Mouse (Mus musculus): ENCODE data around the gene Sds. TPM values are rescaled to one million over a fixed set of nuclear protein-coding genes. Genes with fewer than 3 reads are reported as not detected.

The Sds gene
- polyA plus RNA-seq, 1 experiment from 2014 or later: not detected

GRCm38 (mm10) chr5:120517552-120517951, 41.2 kb downstream of the Sds start:
- no peaks in the 10 kb centered on the region for H3K27me3 ChIP-seq (replicated peaks)
- H3K9ac ChIP-seq: no peak overlapping the region
- peaks cover 9% of the 10 kb centered on the region for H3K36me3 ChIP-seq
- no peak overlapping the region for H3K4me2 ChIP-seq
- H3K4me1 ChIP-seq: peaks cover 31% of the 10 kb centered on the region
- no peak for ATAC-seq (ENCODE audit: extremely low read depth, insufficient number of reproducible peaks, low FRiP score, low TSS enrichment)
- no peak overlapping the region for H3K4me3 ChIP-seq
- H3K9me3 ChIP-seq: no peaks in the 10 kb centered on the region
- 53% methylated on average over 9 of the region's 9 CpGs for WGBS
- no peak overlapping the region for H3K27ac ChIP-seq (replicated peaks)

GRCm38 (mm10) chr5:120522649-120523048, 46.3 kb downstream of the Sds start:
- 68% methylated on average over 3 of the region's 3 CpGs for whole genome bisulfite sequencing
- ATAC-seq (ENCODE audit: extremely low read depth, insufficient number of reproducible peaks, low FRiP score, low TSS enrichment): no peak
- Histone ChIP-seq H3K9me3 (no peaks in the 10 kb centered on the region), H3K9ac (no peak overlapping the region), H3K36me3 (peaks cover 18% of the 10 kb centered on the region), H3K4me3 (no peak overlapping the region), H3K4me1 (0 out of 2 replicates have a peak, but pooled peaks cover 3% of the 10 kb centered on the region), H3K4me2 (no peak overlapping the region), H3K27me3 (replicated peaks) (no peaks in the 10 kb centered on the region), H3K27ac (replicated peaks) (no peak overlapping the region)

GRCm38 (mm10) chr5:120524736-120525135, 48.4 kb downstream of the Sds start:
- 91% methylated on average over 2 of the region's 2 CpGs for WGBS
- H3K27me3 ChIP-seq (replicated peaks): no peaks in the 10 kb centered on the region
- no peak overlapping the region for H3K4me2 ChIP-seq
- no peak for ATAC-seq (ENCODE audit: extremely low read depth, insufficient number of reproducible peaks, low FRiP score, low TSS enrichment)
- no peak overlapping the region for H3K27ac ChIP-seq (replicated peaks)
- no peaks in the 10 kb centered on the region for H3K4me1 ChIP-seq
- no peaks in the 10 kb centered on the region for H3K9me3 ChIP-seq
- H3K9ac ChIP-seq: no peak overlapping the region
- H3K36me3 ChIP-seq: peaks cover 23% of the 10 kb centered on the region
- H3K4me3 ChIP-seq: no peak overlapping the region

- Histone ChIP-seq H3K4me2 (no peak overlapping the region), H3K27me3 (replicated peaks) (no peaks in the 10 kb centered on the region), H3K4me3 (no peak overlapping the region), H3K9me3 (no peaks in the 10 kb centered on the region), H3K27ac (replicated peaks) (no peak overlapping the region), H3K36me3 (peaks cover 23% of the 10 kb centered on the region), H3K9ac (no peak overlapping the region), H3K4me1 (no peaks in the 10 kb centered on the region)
- whole genome bisulfite sequencing: 28% methylated on average over 5 of the region's 5 CpGs
- no peak for ATAC-seq (ENCODE audit: extremely low read depth, insufficient number of reproducible peaks, low FRiP score, low TSS enrichment)
These were observed 49.4 kb downstream of the Sds start for GRCm38 (mm10) chr5:120525737-120526136.

- no peak overlapping the region for H3K27ac ChIP-seq (replicated peaks)
- no peak for ATAC-seq (ENCODE audit: extremely low read depth, insufficient number of reproducible peaks, low FRiP score, low TSS enrichment)
- H3K4me3 ChIP-seq: no peak overlapping the region
- no peaks in the 10 kb centered on the region for H3K9me3 ChIP-seq
- H3K27me3 ChIP-seq (replicated peaks): no peaks in the 10 kb centered on the region
- H3K9ac ChIP-seq: no peak overlapping the region
- peaks cover 23% of the 10 kb centered on the region for H3K36me3 ChIP-seq
- H3K4me1 ChIP-seq: no peaks in the 10 kb centered on the region
- WGBS: 70% methylated on average over 11 of the region's 11 CpGs
- no peak overlapping the region for H3K4me2 ChIP-seq
These were observed 50.0 kb downstream of the Sds start for GRCm38 (mm10) chr5:120526311-120526710.

GRCm38 (mm10) chr5:120527296-120527964, 51.1 kb downstream of the Sds start:
- Histone ChIP-seq H3K4me1 (no peaks in the 10 kb centered on the region), H3K9me3 (no peaks in the 10 kb centered on the region), H3K4me3 (no peak overlapping the region), H3K9ac (no peak overlapping the region), H3K27me3 (replicated peaks) (no peaks in the 10 kb centered on the region), H3K36me3 (peaks cover 19% of the 10 kb centered on the region), H3K27ac (replicated peaks) (no peak overlapping the region), H3K4me2 (no peak overlapping the region)
- no peak for ATAC-seq (ENCODE audit: extremely low read depth, insufficient number of reproducible peaks, low FRiP score, low TSS enrichment)
- WGBS: 82% methylated on average over 15 of the region's 20 CpGs

GRCm38 (mm10) chr5:120531631-120532030, 55.3 kb downstream of the Sds start:
- H3K9me3 ChIP-seq: no peaks in the 10 kb centered on the region
- H3K27me3 ChIP-seq (replicated peaks): no peaks in the 10 kb centered on the region
- H3K27ac ChIP-seq (replicated peaks): no peak overlapping the region
- H3K4me1 ChIP-seq: peaks cover 12% of the 10 kb centered on the region
- 81% methylated on average over 8 of the region's 8 CpGs for WGBS
- ATAC-seq (ENCODE audit: extremely low read depth, insufficient number of reproducible peaks, low FRiP score, low TSS enrichment): no peak
- no peak overlapping the region for H3K9ac ChIP-seq
- peaks cover 17% of the 10 kb centered on the region for H3K36me3 ChIP-seq
- no peak overlapping the region for H3K4me2 ChIP-seq
- no peak overlapping the region for H3K4me3 ChIP-seq

Other genes starting within 250 kb of the Sds start
- gene Lhx5, start 44.8 kb upstream of the Sds start, polyA plus RNA-seq (2015; fragmentation: Nextera tagmentation; extraction: Ambion mirVana): not detected in 2 replicates
- 10.9 and 11.3 TPM in 2 replicates for gene Sdsl, start 3.7 kb upstream of the Sds start, polyA plus RNA-seq (2015; fragmentation: Nextera tagmentation; extraction: Ambion mirVana)
- gene Plbd2, start 27.1 kb downstream of the Sds start, polyA plus RNA-seq (2015; fragmentation: Nextera tagmentation; extraction: Ambion mirVana): 41.5 and 46.1 TPM in 2 replicates
- 4.5 and 4.6 TPM in 2 replicates for gene Slc8b1, start 34.6 kb downstream of the Sds start, polyA plus RNA-seq (2015; fragmentation: Nextera tagmentation; extraction: Ambion mirVana)
- gene Tpcn1, start 112.1 kb downstream of the Sds start, polyA plus RNA-seq (2015; fragmentation: Nextera tagmentation; extraction: Ambion mirVana): 14.9 and 16.1 TPM in 2 replicates
- gene Iqcd, start 112.5 kb downstream of the Sds start, polyA plus RNA-seq (2015; fragmentation: Nextera tagmentation; extraction: Ambion mirVana): 0.27 and 0.44 TPM in 2 replicates
- 9.6 and 10.4 TPM in 2 replicates for gene Rita1, start 136.1 kb downstream of the Sds start, polyA plus RNA-seq (2015; fragmentation: Nextera tagmentation; extraction: Ambion mirVana)
- 29.6 and 29.7 TPM in 2 replicates for gene Ddx54, start 136.2 kb downstream of the Sds start, polyA plus RNA-seq (2015; fragmentation: Nextera tagmentation; extraction: Ambion mirVana)
- not detected in 2 replicates for gene Cfap73, start 157.7 kb downstream of the Sds start, polyA plus RNA-seq (2015; fragmentation: Nextera tagmentation; extraction: Ambion mirVana)
- gene Rasal1, start 172.3 kb downstream of the Sds start, polyA plus RNA-seq (2015; fragmentation: Nextera tagmentation; extraction: Ambion mirVana): 0.13 and 0.37 TPM in 2 replicates
- gene Dtx1, start 235.4 kb downstream of the Sds start, polyA plus RNA-seq (2015; fragmentation: Nextera tagmentation; extraction: Ambion mirVana): 0.74 and 0.84 TPM in 2 replicates